Mouse (Mus musculus) forebrain, embryonic 13.5 days (tissue): ENCODE data around the gene Iqcm. TPM values are rescaled to one million over a fixed set of nuclear protein-coding genes. Genes with fewer than 3 reads are reported as not detected.
A peak's percentile ranks its signal among the peaks of the same experiment; 100 is the strongest.

Source experiments
- ATAC-seq: fragments of 200-750 bp; cut with Nextera tagmentation; 2 replicates; pipeline ENCODE4 v1.8.0; 2017
- H3K27ac ChIP-seq: fragments of 300-500 bp; sonication (generic); 2 replicates; pipeline ENCODE4 v1.5.1; 2015; ENCODE audit warnings: inconsistent platforms, mild to moderate bottlenecking, moderate library complexity
- H3K27me3 ChIP-seq: fragments of 300-500 bp; sonication (generic); 2 replicates; pipeline ENCODE4 v1.6.1; 2015; ENCODE audit warnings: mild to moderate bottlenecking, inconsistent platforms
- H3K36me3 ChIP-seq: fragments of 300-500 bp; sonication (generic); 2 replicates; pipeline ENCODE4 v1.6.1; 2015; ENCODE audit warnings: mild to moderate bottlenecking, inconsistent platforms; ENCODE audit not compliant: poor library complexity, severe bottlenecking
- H3K4me1 ChIP-seq: fragments of 300-500 bp; sonication (generic); 2 replicates; pipeline ENCODE4 v1.6.1; 2015; ENCODE audit warnings: inconsistent platforms
- H3K4me2 ChIP-seq: fragments of 300-500 bp; sonication (generic); 2 replicates; pipeline ENCODE4 v1.6.1; 2015; ENCODE audit warnings: inconsistent platforms, mild to moderate bottlenecking, moderate library complexity
- H3K4me3 ChIP-seq: fragments of 300-500 bp; sonication (generic); 2 replicates; pipeline ENCODE4 v1.5.1; 2015; ENCODE audit warnings: mild to moderate bottlenecking, inconsistent platforms
- H3K9ac ChIP-seq: fragments of 300-500 bp; sonication (generic); 2 replicates; pipeline ENCODE4 v1.6.1; 2015; ENCODE audit warnings: mild to moderate bottlenecking, inconsistent platforms
- H3K9me3 ChIP-seq: fragments of 300-500 bp; sonication (generic); replicated peaks from 2 replicates; pipeline ENCODE4 v1.6.1; 2016; ENCODE audit warnings: inconsistent platforms
- WGBS: fragments of 180-500 bp; shearing (Covaris S2); methylation state at CpG from one replicate; pipeline ENCODE4 v1.1.7; 2015; 5-methylcytosine and 5-hydroxymethylcytosine counted together
- polyA plus RNA-seq: library from polyadenylated mRNA; unstranded; fragments of >200 nt; fragmentation: Nextera tagmentation; extraction: Ambion mirVana; gene quantifications from 2 replicates; pipeline ENCODE4 v1.2.1, GENCODE M21; 2015

Gene Iqcm
- polyA plus RNA-seq, 1 experiment from 2014 or later: not detected

DNA sequence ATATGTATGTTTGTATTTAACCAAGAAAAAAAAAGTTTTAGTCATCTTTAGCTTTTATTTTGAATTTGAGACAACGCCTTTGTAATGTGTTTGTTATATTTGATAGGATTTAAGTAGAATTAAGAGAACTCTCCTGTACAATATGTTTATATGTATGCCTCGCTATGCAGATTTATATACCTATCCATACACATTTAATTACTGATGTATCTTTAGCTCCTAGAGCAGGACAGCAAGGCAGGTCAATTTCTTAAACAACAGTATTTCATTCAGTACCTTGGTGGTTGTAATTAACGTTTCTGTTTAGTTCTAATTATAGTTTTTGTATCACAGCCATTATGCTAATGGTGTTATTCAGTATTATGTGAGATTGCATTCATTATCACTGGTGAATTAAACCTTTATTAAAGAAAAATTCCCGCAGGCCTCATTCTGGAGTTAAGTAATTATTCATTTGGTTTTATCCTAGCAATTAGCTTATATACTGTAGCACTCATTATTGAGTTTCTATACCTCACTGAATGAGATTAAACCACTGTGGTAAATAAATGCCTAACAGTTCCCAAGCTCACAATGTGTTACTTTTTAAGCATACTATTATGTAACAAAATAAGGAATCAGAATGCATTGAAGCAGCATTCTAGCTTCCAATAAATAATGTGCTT lies 380.1 kb downstream of the Iqcm start:
- no peaks in the 10 kb centered on the region for H3K4me1 ChIP-seq
- H3K27ac ChIP-seq: no peak overlapping the region
- H3K9ac ChIP-seq: no peak overlapping the region
- no peaks in the 10 kb centered on the region for H3K36me3 ChIP-seq
- H3K4me2 ChIP-seq: no peak overlapping the region
- peaks cover 70% of the 10 kb centered on the region for H3K27me3 ChIP-seq
- peak; percentile 93 for ATAC-seq
- H3K4me3 ChIP-seq: no peak overlapping the region
- H3K9me3 ChIP-seq: no peaks in the 10 kb centered on the region
- WGBS: 35% methylated on average over 4 of the region's 4 CpGs

DNA sequence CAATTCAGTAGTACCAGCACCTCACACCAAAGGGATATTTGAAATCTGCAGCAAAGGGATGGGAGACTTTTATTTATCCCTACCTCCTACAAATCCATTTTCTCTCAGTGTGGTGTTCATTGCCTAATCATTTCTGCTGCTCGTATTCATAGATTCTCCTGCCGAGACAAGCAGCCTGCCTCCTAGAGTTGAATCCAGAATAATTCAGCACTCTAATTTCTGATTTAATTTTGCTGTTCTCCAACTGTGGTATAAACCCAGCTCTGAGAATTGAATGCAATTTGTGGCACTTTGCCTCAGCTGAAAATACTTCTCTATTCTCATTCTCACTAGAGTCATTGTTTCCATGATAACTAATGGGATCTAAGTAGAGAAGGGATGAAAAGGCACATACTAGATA lies 386.8 kb downstream of the Iqcm start:
- no peak for ATAC-seq
- Histone ChIP-seq H3K9me3 (no peaks in the 10 kb centered on the region), H3K4me2 (no peak overlapping the region), H3K4me3 (no peak overlapping the region), H3K27me3 (peaks cover 66% of the 10 kb centered on the region), H3K9ac (no peak overlapping the region), H3K36me3 (no peaks in the 10 kb centered on the region), H3K4me1 (no peaks in the 10 kb centered on the region), H3K27ac (no peak overlapping the region)
- WGBS: 76% methylated on average over 2 of the region's 2 CpGs

DNA sequence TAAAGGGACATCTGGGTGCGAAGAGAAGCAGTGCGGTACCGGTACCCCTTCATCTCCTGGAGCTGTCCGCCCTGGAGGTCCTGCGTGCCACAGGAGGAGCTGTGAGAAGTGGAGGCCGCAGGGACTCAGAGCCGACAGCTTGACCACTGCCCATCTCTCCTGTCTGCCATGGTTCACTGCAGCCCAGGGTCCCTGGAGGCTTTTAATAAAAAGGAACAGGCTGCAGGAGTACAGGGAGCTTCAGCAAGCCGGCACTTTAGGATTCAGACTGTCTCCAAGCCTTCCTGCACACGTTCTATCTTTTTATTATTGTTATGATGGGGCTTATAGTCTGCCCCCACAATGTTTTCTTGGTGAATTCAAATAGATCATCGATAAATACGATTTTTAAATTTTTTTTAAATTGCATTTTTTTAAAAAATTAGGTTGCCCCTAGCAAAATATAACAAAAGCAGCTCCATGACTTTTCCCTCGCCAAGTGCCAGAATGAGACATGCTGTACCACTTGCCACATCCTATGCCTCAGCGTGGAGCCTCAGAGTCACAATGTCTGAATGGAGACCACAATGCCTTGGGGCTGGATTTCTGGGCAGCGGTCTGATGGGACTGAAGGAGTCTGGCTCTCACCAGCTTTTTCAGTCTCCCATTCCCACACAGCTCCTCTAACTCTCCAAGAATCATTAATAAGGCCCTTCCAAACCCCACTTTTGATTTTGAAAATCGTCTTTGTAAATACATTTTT lies 469.3 kb downstream of the Iqcm start:
- H3K36me3 ChIP-seq: no peaks in the 10 kb centered on the region
- no peaks in the 10 kb centered on the region for H3K27me3 ChIP-seq
- no peak overlapping the region for H3K4me2 ChIP-seq
- no peaks in the 10 kb centered on the region for H3K9me3 ChIP-seq
- peak; percentile 48; the same call in 1 of the 2 replicates for ATAC-seq
- no peak overlapping the region for H3K4me3 ChIP-seq
- 71% methylated on average over 15 of the region's 15 CpGs for WGBS
- H3K9ac ChIP-seq: no peak overlapping the region
- H3K4me1 ChIP-seq: no peaks in the 10 kb centered on the region
- H3K27ac ChIP-seq: no peak overlapping the region

DNA sequence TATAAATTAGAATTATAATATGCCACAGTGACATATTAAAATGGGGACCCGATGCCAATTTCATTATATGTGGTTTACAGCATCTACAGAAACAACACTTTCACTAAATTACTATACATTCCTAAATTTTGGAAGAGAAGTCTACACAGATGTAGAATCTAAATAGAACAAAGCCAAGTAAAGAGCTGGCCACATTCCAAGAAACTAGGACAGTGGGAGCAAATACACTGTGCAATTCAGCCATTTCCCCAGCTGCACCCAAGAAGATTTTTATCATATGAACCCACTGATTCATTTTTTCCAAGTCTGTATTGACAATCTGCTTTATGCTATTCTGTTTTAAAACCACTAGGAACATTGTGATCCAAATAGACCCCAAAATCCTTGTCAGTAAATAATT lies 500.7 kb downstream of the Iqcm start:
- Histone ChIP-seq H3K4me2 (no peak overlapping the region), H3K4me1 (no peaks in the 10 kb centered on the region), H3K9ac (no peak overlapping the region), H3K27me3 (no peaks in the 10 kb centered on the region), H3K9me3 (no peaks in the 10 kb centered on the region), H3K27ac (no peak overlapping the region), H3K36me3 (no peaks in the 10 kb centered on the region), H3K4me3 (no peak overlapping the region)
- no peak for ATAC-seq
- WGBS: 73% methylated on average over 1 of the region's 1 CpGs

DNA sequence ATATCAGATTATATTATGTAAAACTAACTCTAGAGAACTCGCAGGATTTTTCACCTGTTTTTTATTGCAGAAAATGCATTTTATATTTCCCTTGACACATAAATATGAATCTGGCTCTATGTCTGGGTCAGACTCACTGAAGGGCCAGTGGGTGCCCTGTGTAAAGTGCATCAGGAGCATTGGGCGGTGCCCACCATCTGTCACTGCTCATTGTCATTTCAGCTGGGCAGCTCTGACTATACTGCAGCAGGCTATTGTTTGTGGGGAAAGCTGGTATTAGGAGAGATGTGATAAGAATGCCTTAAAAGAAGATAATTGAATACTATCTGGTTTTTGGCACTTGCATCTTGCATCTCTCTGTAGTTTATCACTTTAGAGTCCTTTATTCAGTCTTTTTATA lies 507.5 kb downstream of the Iqcm start:
- no peak overlapping the region for H3K27ac ChIP-seq
- no peaks in the 10 kb centered on the region for H3K9me3 ChIP-seq
- H3K4me3 ChIP-seq: no peak overlapping the region
- no peaks in the 10 kb centered on the region for H3K27me3 ChIP-seq
- H3K4me1 ChIP-seq: no peaks in the 10 kb centered on the region
- H3K9ac ChIP-seq: no peak overlapping the region
- H3K36me3 ChIP-seq: no peaks in the 10 kb centered on the region
- no peak for ATAC-seq
- no peak overlapping the region for H3K4me2 ChIP-seq
- WGBS: 86% methylated on average over 2 of the region's 2 CpGs

DNA sequence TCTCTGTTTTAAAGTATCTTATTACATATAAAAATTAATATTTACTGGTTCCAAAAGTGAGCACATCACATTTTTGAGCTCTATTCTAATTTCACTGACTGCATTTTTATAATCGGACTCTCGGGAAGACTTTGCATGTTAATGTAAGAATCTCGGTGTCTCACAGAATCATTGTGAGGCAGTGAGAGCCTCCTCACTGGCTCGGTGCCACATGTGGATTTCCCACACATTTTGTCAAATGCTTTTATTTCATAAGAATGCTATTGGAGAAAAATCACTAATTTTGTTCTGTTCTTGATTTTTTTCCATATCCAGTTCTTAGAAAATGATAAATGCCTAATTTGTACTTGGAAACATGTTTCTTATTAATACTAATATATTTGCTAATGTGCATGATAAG lies 570.0 kb downstream of the Iqcm start:
- H3K27me3 ChIP-seq: no peaks in the 10 kb centered on the region
- H3K9ac ChIP-seq: no peak overlapping the region
- no peaks in the 10 kb centered on the region for H3K4me1 ChIP-seq
- no peak for ATAC-seq
- H3K4me2 ChIP-seq: no peak overlapping the region
- 82% methylated on average over 4 of the region's 4 CpGs for WGBS
- no peaks in the 10 kb centered on the region for H3K36me3 ChIP-seq
- no peaks in the 10 kb centered on the region for H3K9me3 ChIP-seq
- no peak overlapping the region for H3K4me3 ChIP-seq
- H3K27ac ChIP-seq: no peak overlapping the region

Other genes starting within 250 kb of the Iqcm start
- 0.18 and 0.31 TPM in 2 replicates for gene Rasd2, start 234.8 kb upstream of the Iqcm start, polyA plus RNA-seq
- 0.17 TPM in 1 of 2 replicates, not detected in the other for gene Gm10358, start 42.1 kb upstream of the Iqcm start, polyA plus RNA-seq